8 mouse cellular contexts compared by ENCODE assay signal in the genomic region with DNA sequence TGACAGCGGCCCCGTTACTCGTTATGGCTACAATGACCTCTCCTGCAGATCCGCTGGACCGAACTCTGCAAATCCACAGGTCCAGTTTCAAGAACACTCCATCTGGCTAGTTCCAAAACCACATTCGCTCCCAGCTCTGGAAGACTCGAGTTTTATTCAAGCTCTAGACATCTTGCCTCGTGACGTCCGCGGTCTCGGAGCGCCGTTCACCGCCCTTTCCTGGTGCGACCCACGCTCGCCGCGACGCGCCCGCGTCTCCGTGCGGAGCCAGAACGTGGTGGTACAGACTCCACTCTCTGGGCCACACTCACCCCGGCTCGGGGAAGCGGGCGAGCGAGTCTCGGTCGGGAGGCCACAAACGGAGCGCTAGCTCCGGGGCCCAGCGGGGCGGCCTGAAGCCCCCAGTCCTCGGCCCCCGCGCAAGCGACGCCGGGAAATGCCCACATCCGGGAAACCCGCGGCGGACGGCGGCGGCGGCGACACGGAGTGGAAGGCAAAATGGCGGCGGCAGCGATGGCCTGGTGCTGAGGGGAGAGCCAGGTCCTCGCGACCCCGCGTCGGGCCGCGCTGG. TPM values are rescaled to one million over a fixed set of nuclear protein-coding genes. Genes with fewer than 3 reads are reported as not detected.
DNase-seq lines count a peak whose midpoint lies in the region; ATAC-seq and TF ChIP-seq lines count a peak whose summit lies in the region.

A gene (minus strand): TSS at position 406 of the 571 bp plus-strand sequence.
A gene (plus strand): TSS at position 484 of the 571 bp plus-strand sequence.

- H3K4me2 ChIP-seq in heart, embryonic 12.5 days = peak within 1 kb of the TSS; percentile 89
- peak within 1 kb of the TSS; percentile 61 for H3K4me2 ChIP-seq in kidney, postnatal 0 days (ENCODE audit: low read length)

- peaks cover 37% of the 10 kb centered on the region for H3K36me3 ChIP-seq in heart, embryonic 12.5 days
- 0 out of 2 replicates have a peak, but pooled peaks cover 13% of the 10 kb centered on the region for H3K36me3 ChIP-seq in kidney, postnatal 0 days (ENCODE audit: insufficient read depth, low read length)
- H3K36me3 ChIP-seq in liver, adult 2 months (ENCODE audit: control insufficient read depth, insufficient read depth, low read length) = peaks cover 3% of the 10 kb centered on the region; the same call in 1 of the 2 replicates

- peak; percentile 54; the same call in 1 of the 2 replicates for TF ChIP-seq POLR2A in liver, adult 2 months (IDR thresholded peaks at IDR 0.05; ENCODE audit: extremely low read depth, insufficient read depth, low read length)

- peaks cover 28% of the 10 kb centered on the region; the same call in 1 of the 2 replicates for H3K79me2 ChIP-seq in liver, adult 2 months (ENCODE audit: control insufficient read depth, insufficient read depth, low read length)

- H3K9ac ChIP-seq in heart, embryonic 12.5 days = peak within 1 kb of the TSS; percentile 96
- peak within 1 kb of the TSS; percentile 99 for H3K9ac ChIP-seq in kidney, postnatal 0 days (ENCODE audit: low read depth, low read length)
- peak within 1 kb of the TSS; percentile 89 for H3K9ac ChIP-seq in liver, adult 2 months (ENCODE audit: low read depth, low read length)

- peak; percentile 88 for DNase-seq in CD4-positive helper T cell, adult 2 months (ENCODE audit: low read depth, low spot score)
- peak; percentile 90 for DNase-seq in kidney, postnatal 0 days (ENCODE audit: low spot score)
- peak; percentile 57 for DNase-seq in liver, adult 2 months (ENCODE audit: extremely low read depth, low read depth, low spot score)
- peak; percentile 82 to 84 for DNase-seq in spleen, postnatal 36 days (ENCODE audit: low spot score in 2 of 2)

- H3K27ac ChIP-seq in brown adipose tissue, adult 24 weeks (replicated peaks; ENCODE audit: low read depth, low read length) = peak within 1 kb of the TSS; percentile 95
- H3K27ac ChIP-seq in heart, embryonic 12.5 days (ENCODE audit: poor library complexity, severe bottlenecking) = peak within 1 kb of the TSS; percentile 99
- peak within 1 kb of the TSS; percentile 99 for H3K27ac ChIP-seq in kidney, postnatal 0 days
- H3K27ac ChIP-seq in liver, adult 2 months (replicated peaks; ENCODE audit: insufficient read depth, low read depth, low read length) = peak within 1 kb of the TSS; percentile 90

- WGBS in heart, embryonic 12.5 days = under 1% methylated on average over 60 of the region's 65 CpGs
- WGBS in kidney, postnatal 0 days = under 1% methylated on average over 65 of the region's 65 CpGs
- WGBS in liver, adult 2 months = under 1% methylated on average over 65 of the region's 65 CpGs

- ATAC-seq in erythroid progenitor cell, adult 5-6 weeks (replicated peaks; ENCODE audit: low FRiP score, poor library complexity, severe bottlenecking) = peak; percentile 69
- ATAC-seq in heart, embryonic 12.5 days (ENCODE audit: insufficient number of reproducible peaks, low FRiP score) = peak; percentile 85
- peak; percentile 84 for ATAC-seq in kidney, postnatal 0 days (replicated peaks; ENCODE audit: low FRiP score, low read depth)
- ATAC-seq in monocyte, adult 5-6 weeks (replicated peaks; ENCODE audit: insufficient number of reproducible peaks, low FRiP score, low TSS enrichment, poor library complexity, severe bottlenecking) = peak; percentile 59

- no peaks in the 10 kb centered on the region for H3K9me3 ChIP-seq in heart, embryonic 12.5 days (replicated peaks)
- no peaks in the 10 kb centered on the region for H3K9me3 ChIP-seq in kidney, postnatal 0 days (replicated peaks; ENCODE audit: low read length)

- no peaks in the 10 kb centered on the region for H3K27me3 ChIP-seq in heart, embryonic 12.5 days (replicated peaks)
- no peaks in the 10 kb centered on the region for H3K27me3 ChIP-seq in kidney, postnatal 0 days (ENCODE audit: insufficient read depth, low read length)
- H3K27me3 ChIP-seq in liver, adult 2 months (ENCODE audit: control insufficient read depth, insufficient read depth, low read length) = no peaks in the 10 kb centered on the region

- no peak for TF ChIP-seq CTCF in kidney, postnatal 0 days (IDR thresholded peaks at IDR 0.05; ENCODE audit: low read depth)
- TF ChIP-seq CTCF in liver, adult 2 months (IDR thresholded peaks at IDR 0.05; ENCODE audit: low read depth, low read length) = no peak

- peaks cover 21% of the 10 kb centered on the region for H3K4me1 ChIP-seq in brown adipose tissue, adult 24 weeks (ENCODE audit: control insufficient read depth, insufficient read depth, insufficient read length, low read length)
- H3K4me1 ChIP-seq in heart, embryonic 12.5 days (replicated peaks) = peaks cover 35% of the 10 kb centered on the region
- peaks cover 11% of the 10 kb centered on the region for H3K4me1 ChIP-seq in kidney, postnatal 0 days (replicated peaks; ENCODE audit: insufficient read depth, low read length)
- peaks cover 26% of the 10 kb centered on the region for H3K4me1 ChIP-seq in liver, adult 2 months (ENCODE audit: control insufficient read depth, insufficient read depth, low read length)

- peak within 1 kb of the TSS; percentile 93 for H3K4me3 ChIP-seq in brown adipose tissue, adult 24 weeks (ENCODE audit: insufficient read depth, low read depth, low read length)
- peak within 1 kb of the TSS; percentile 93 for H3K4me3 ChIP-seq in heart, embryonic 12.5 days
- peak within 1 kb of the TSS; percentile 94 for H3K4me3 ChIP-seq in kidney, postnatal 0 days (replicated peaks; ENCODE audit: low read depth, low read length)
- H3K4me3 ChIP-seq in liver, adult 2 months (ENCODE audit: insufficient read depth, low read depth, low read length) = peak within 1 kb of the TSS; percentile 88

RNA-seq across cellular contexts. Expression of the first gene that starts in this region (rescaled TPM):
- 37.1 and 42.8 TPM in 2 replicates for polyA plus RNA-seq in brown adipose tissue, adult 24 weeks (2012; ENCODE audit: insufficient read depth, insufficient read length, missing spikeins)
- 136 and 147 TPM in 2 replicates for total RNA-seq in erythroid progenitor cell, adult 5-6 weeks (2015; ENCODE audit: low replicate concordance)
- 116 and 188 TPM in 2 replicates for total RNA-seq in erythroid progenitor cell, adult 5-6 weeks (2017; ENCODE audit: low replicate concordance)
- 131 and 134 TPM in 2 replicates for polyA plus RNA-seq in heart, embryonic 12.5 days (2016; fragmentation: Nextera tagmentation; extraction: Ambion mirVana)
- 94.2 and 106 TPM in 2 replicates for polyA plus RNA-seq in kidney, postnatal 0 days (2015; fragmentation: Nextera tagmentation; extraction: Ambion mirVana)
- total RNA-seq in liver, adult 2 months (2014; rRNA removed) = 30.2 and 33.1 TPM in 2 replicates
- 21.8 and 23.6 TPM in 2 replicates for polyA plus RNA-seq in liver, adult 2 months (2012; rRNA removed)
- 52.2 to 103 TPM (median 83.1 TPM) in 3 replicates for total RNA-seq in monocyte, adult 5-6 weeks (2017)

RNA-seq across cellular contexts. Expression of the second gene that starts in this region (rescaled TPM):
- polyA plus RNA-seq in brown adipose tissue, adult 24 weeks (2012; ENCODE audit: insufficient read depth, insufficient read length, missing spikeins) = 11.2 and 13.1 TPM in 2 replicates
- 14.4 and 18.0 TPM in 2 replicates for total RNA-seq in erythroid progenitor cell, adult 5-6 weeks (2015; ENCODE audit: low replicate concordance)
- 10.4 and 12.2 TPM in 2 replicates for total RNA-seq in erythroid progenitor cell, adult 5-6 weeks (2017; ENCODE audit: low replicate concordance)
- 5.5 and 5.8 TPM in 2 replicates for polyA plus RNA-seq in heart, embryonic 12.5 days (2016; fragmentation: Nextera tagmentation; extraction: Ambion mirVana)
- polyA plus RNA-seq in kidney, postnatal 0 days (2015; fragmentation: Nextera tagmentation; extraction: Ambion mirVana) = 7.3 TPM in 2 replicates
- total RNA-seq in liver, adult 2 months (2014; rRNA removed) = 9.9 and 11.1 TPM in 2 replicates
- polyA plus RNA-seq in liver, adult 2 months (2012; rRNA removed) = 6.2 and 6.9 TPM in 2 replicates
- 13.5 to 30.5 TPM (median 15.2 TPM) in 3 replicates for total RNA-seq in monocyte, adult 5-6 weeks (2017)

Comparison
In these comparisons a context has a peak if more than half of its experiments do, and no peak if none do; other contexts are left out.
1. Peak in every context shown above with its lines: DNase-seq, ATAC-seq, H3K4me3 ChIP-seq and H3K27ac ChIP-seq.